42 mouse cellular contexts compared by ENCODE assay signal in the genomic region with DNA sequence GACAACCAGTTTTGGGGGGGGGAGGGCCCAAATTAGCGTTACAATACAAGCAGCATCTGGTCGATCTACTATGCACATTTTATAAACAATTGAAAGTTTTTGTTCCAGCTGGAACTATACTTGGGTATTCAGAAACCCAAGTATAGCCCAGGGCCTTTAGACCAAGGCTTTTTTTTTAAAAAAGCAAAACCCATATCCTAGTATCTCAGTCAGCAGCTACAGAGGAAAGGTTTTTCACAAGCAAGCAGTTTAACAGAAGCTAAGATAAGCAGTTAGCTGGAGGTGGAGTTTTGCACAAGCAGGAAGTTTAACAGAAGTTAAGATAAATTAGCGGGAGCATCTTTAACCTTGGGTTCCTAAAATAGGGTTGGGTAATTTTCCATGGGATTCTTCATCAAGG. TPM values are rescaled to one million over a fixed set of nuclear protein-coding genes. Genes with fewer than 3 reads are reported as not detected.
"Had no signal": no experiment of that assay in that cellular context is flagged by ENCODE, and none has a peak within 500 bp of the region (broad histone marks: within the 10 kb centered on the region; RNA-seq: fewer than 3 reads in every experiment).

No protein-coding gene starts in this region.

- H3K4me3 ChIP-seq: heart, embryonic 10.5 days; heart, embryonic 12.5 days; hindbrain, embryonic 10.5 days; hindbrain, embryonic 13.5 days; hindbrain, embryonic 15.5 days; kidney, embryonic 15.5 days; left cerebral cortex, adult 2 months; limb, embryonic 10.5 days; limb, embryonic 12.5 days; liver, embryonic 13.5 days; liver, embryonic 15.5 days had no signal

- H3K9me3 ChIP-seq: limb, embryonic 10.5 days; limb, embryonic 12.5 days; liver, embryonic 13.5 days; liver, embryonic 15.5 days had no signal

- H3K9ac ChIP-seq: heart, embryonic 12.5 days; hindbrain, embryonic 13.5 days; hindbrain, embryonic 15.5 days; kidney, embryonic 15.5 days; limb, embryonic 12.5 days; liver, embryonic 13.5 days; liver, embryonic 15.5 days had no signal

- H3K27ac ChIP-seq: heart, embryonic 10.5 days; hindbrain, embryonic 10.5 days; hindbrain, embryonic 13.5 days; hindbrain, embryonic 15.5 days; hindbrain, postnatal 0 days; kidney, embryonic 15.5 days; kidney, postnatal 0 days; left cerebral cortex, adult 2 months; limb, embryonic 10.5 days; limb, embryonic 12.5 days; liver, embryonic 13.5 days; liver, embryonic 15.5 days had no signal

- H3K4me1 ChIP-seq: liver, embryonic 13.5 days; liver, embryonic 15.5 days had no signal

- H3K36me3 ChIP-seq: heart, embryonic 10.5 days; heart, embryonic 12.5 days; hindbrain, embryonic 10.5 days; hindbrain, embryonic 13.5 days; hindbrain, embryonic 15.5 days; kidney, embryonic 15.5 days; limb, embryonic 10.5 days; limb, embryonic 12.5 days; liver, embryonic 13.5 days; liver, embryonic 15.5 days had no signal

- H3K27me3 ChIP-seq: hindbrain, embryonic 13.5 days; hindbrain, embryonic 15.5 days; kidney, embryonic 15.5 days; limb, embryonic 12.5 days; liver, embryonic 13.5 days; liver, embryonic 15.5 days had no signal

- DNase-seq: gastrocnemius, postnatal 10 days; gastrocnemius, postnatal 25 days; heart, adult 18-20 months; heart, postnatal 10 days; heart, postnatal 4 days; kidney, adult 11 months; kidney, adult 2 months; kidney, adult 9 months; kidney, postnatal 14 days; kidney, postnatal 36 days; layer of hippocampus, adult 9-11 months; liver; liver, embryonic 13.5 days had no signal

RNA-seq across cellular contexts. Expression of a gene that starts 9.7 kb away (rescaled TPM):
- total RNA-seq: gastrocnemius, adult 18-20 months; gastrocnemius, postnatal 10 days; gastrocnemius, postnatal 25 days; gastrocnemius, postnatal 4 days; granulocyte monocyte progenitor cell, adult 5-6 weeks; heart, adult 18-20 months; heart, adult 8-10 months; heart, postnatal 10 days; heart, postnatal 25 days; heart, postnatal 4 days; hindbrain, postnatal 0 days; layer of hippocampus, adult 18-20 months; layer of hippocampus, adult 8-10 months; layer of hippocampus, postnatal 25 days; left cerebral cortex, adult 2 months; left cerebral cortex, postnatal 14 days; left cerebral cortex, postnatal 36 days had no signal
- polyA plus RNA-seq: heart, embryonic 10.5 days; heart, embryonic 12.5 days; heart, embryonic 14.5 days; heart, embryonic 16.5 days; hindbrain, embryonic 10.5 days; hindbrain, embryonic 13.5 days; hindbrain, embryonic 15.5 days; hindbrain, postnatal 0 days; intestine, embryonic 14.5 days; intestine, embryonic 16.5 days; kidney, adult 2 months; kidney, embryonic 15.5 days; kidney, postnatal 0 days; large intestine, adult 2 months; limb, embryonic 10.5 days; limb, embryonic 12.5 days; limb, embryonic 14.5 days; liver, embryonic 11.5 days; liver, embryonic 13.5 days; liver, embryonic 15.5 days had no signal

RNA-seq across cellular contexts. Expression of a gene that starts 20.9 kb away (rescaled TPM):
- total RNA-seq: gastrocnemius, adult 18-20 months; gastrocnemius, postnatal 10 days; gastrocnemius, postnatal 25 days; gastrocnemius, postnatal 4 days; granulocyte monocyte progenitor cell, adult 5-6 weeks; heart, adult 18-20 months; heart, adult 8-10 months; heart, postnatal 10 days; heart, postnatal 25 days; heart, postnatal 4 days; hindbrain, postnatal 0 days; layer of hippocampus, adult 18-20 months; layer of hippocampus, adult 8-10 months; left cerebral cortex, adult 2 months; left cerebral cortex, postnatal 14 days; left cerebral cortex, postnatal 36 days had no signal
- polyA plus RNA-seq: heart, embryonic 10.5 days; heart, embryonic 12.5 days; heart, embryonic 14.5 days; heart, embryonic 16.5 days; hindbrain, embryonic 10.5 days; hindbrain, embryonic 13.5 days; intestine, embryonic 14.5 days; kidney, adult 2 months; kidney, embryonic 15.5 days; kidney, postnatal 0 days; large intestine, adult 2 months; limb, embryonic 10.5 days; limb, embryonic 12.5 days; limb, embryonic 14.5 days; liver, embryonic 11.5 days; liver, embryonic 13.5 days; liver, embryonic 15.5 days had no signal
